Mouse (Mus musculus): ENCODE results near the gene Rnf187.

Rnf187 gene

DNA sequence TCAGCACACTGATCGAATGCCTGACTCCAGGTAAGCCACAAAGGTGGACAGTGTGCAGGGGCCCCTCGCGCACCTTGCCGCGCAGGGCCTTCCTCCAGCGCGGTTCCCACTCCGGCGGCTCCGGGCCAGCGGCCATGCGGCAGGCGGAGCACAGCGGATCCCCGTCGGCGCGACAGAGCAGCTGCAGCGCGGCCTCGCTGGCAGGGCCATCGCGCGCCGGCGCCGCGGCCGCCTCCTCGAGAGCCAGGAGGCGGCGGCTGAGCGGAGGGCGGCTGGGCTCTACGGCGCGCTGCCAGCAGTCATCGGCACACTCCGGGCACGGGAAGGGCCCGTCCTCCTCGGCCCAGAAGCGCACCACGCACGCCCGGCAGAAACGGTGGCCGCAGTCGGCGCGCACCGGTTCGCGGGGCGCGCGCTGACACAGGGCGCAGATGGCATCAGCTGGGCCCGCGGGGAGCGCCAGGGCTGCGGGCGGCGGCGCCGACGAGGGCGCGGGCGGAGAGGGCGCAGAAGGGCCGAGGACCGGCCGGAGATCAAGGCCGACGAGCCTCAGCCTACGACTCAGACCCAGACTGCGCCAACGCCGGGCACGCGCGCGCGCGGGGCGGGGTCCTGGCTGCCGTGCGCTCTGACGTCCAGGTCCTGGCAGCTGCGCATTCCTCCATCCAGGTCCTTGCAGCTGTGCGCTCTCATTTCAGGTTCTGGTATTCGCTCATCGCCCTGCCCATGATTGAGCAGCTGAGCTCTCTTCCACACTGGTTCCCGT lies at the start of gene Rnf187:
Gene Rnf187 (minus strand): TSS at position 595 of the 766 bp plus-strand sequence.
- DNase-seq (ENCODE audit: low spot score in 2 of 2) = peak; percentile 88 to 94

DNA sequence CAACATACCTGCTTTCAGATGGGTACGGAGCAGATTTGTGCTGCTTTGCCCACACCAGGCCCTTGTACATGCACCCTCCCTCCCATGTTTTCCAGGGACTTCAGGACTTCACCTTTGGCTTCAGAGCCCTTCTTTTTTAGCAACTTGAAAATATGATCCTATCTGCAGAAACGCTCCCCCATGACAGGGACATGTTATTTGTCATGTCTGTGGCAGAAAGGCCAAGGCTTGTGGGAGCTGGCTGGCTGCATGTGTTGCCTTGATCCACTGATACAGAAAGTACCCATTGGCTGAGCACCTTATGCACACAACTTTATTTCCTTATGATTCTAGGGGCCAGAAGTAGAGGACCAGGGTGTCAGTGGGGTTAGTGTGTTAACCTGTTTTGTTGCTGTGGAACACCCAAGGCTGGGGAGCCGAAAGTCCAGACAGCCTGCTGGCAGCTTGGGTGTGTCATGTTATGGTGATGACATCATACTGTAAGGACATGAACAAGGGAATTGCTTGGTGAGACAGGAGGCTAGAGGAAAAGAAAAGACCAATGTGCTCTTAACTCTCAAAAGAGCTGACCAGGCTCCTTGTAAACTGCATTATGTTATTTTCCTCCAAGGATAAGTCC lies 46.7 kb upstream of the Rnf187 start:
- no peak for DNase-seq (ENCODE audit: low spot score in 2 of 2)

DNA sequence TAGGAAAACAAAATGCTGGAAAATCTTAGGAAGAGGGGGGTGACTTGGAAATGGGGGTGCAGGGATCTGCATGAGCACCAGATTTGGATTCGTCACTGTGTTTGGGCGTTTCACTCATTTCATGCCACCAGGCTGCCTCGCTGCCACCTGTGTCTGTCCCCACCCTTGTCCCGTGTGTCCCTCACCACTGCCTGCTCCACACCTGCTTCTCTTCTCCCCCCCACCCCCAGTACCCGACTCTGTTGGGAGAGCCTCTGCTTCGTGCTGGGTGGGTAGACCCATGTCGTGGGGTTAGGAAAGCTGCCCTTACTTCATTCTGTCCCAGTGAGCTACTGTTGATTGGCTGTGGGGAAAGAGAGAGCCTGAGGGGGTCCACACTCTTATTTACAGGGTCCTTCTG lies 45.9 kb upstream of the Rnf187 start:
- no peak for DNase-seq (ENCODE audit: low spot score in 2 of 2)

DNA sequence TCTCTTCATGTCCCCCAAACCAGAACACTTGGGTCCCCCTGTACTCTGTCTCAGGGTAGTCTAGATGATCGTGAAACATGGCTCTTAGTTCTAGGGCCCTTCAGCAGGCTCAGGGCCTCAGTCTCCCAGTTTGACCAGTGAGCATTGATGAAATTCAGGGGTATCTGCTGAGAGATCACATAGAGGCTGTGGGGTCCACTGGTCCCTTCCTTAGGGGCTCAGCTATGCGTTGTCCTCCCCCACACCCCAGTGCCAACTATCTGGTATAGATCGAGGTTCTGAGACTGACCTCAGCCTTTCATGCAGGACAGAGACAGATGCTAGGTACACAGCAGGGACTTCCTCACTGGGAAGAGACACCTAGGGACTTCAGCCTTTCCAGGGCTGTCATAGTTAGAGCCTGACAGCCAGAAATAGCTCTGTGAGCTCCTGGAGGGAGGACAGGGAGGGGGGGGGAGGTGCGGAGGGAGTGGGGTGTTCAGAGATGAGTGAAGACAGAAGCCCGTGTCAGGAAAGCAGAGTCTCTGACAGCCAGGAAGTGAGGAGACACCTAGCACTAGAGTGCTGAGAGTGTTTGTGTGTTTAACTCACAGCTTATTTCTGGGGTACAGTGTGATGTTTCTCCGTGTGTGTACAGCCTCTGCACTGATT lies 45.1 kb upstream of the Rnf187 start:
- no peak for DNase-seq (ENCODE audit: low spot score in 2 of 2)

DNA sequence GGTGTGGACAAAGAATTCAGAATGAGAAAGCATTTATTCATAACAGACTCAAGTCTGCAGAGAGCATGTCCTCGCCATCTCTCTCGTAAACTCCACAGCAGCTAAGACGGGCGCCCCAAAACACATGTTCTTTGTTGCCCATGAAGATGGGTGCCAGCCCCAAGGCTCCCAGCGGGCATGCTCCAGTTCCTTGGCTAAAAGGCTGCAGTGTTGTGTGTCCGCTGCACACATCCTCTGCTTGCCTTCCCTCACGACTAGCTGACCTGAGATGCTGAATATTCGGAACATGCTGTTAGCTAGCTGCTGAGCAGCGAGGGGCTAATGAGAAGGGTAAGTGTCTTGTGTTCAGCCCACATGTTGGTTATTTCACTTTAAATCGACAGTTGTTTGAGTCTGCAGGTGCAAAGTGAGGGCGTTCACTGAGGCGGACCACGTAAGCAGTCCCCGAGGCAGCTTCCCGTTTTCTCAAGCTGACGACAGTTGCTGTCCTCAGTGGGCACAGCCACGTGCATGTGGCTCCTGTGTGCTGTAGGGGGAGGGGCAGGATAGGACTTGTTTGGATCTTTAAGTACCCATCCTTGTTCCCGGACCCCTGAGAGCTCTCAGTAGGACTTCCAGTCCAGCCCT lies 43.9 kb upstream of the Rnf187 start:
- peak in 1 of 2 experiments; percentile 57 for DNase-seq (ENCODE audit: low spot score in 2 of 2)

DNA sequence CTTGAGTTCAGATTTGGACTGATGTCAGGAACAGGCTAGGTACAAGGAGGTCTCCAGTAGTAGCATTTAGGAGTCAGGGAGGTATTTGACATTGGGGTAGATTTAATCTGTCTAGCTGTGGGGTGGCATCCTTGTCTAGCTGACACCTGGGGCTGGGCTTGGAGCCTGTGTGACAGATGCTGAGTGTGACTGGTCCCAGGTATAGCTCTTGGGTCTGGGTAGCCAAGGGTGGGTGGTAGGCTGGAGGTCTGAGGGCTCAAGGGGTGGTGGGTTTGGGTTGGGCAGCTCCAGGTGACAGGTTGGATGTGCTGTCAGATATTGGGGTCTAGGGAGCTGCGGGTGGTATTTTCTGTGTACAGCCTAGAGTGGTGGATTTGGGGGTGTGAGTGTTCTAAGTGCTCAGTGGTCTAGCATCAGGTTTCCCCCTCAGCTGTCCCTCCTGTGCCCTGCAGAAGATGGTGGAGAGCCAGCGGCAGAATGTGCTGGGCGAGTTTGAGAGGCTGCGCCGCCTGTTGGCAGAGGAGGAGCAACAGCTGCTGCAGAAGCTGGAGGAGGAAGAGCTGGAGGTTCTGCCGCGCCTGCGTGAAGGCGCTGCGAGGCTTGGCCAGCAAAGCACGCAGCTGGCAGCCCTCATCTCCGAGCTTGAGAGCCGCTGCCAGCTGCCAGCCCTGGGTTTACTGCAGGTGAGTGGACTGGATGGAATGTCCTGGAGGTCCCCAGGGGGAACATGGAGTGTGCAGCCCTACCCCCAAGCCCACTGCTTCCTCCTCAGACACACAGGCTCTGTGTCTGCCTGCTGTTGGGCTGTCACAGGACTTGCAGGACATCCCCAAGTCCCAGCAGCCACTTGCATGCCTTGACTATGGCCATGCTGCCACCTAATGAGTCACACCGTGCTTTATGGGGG lies 43.1 kb upstream of the Rnf187 start:
- DNase-seq (ENCODE audit: low spot score in 2 of 2) = peak; percentile 78 to 90

DNA sequence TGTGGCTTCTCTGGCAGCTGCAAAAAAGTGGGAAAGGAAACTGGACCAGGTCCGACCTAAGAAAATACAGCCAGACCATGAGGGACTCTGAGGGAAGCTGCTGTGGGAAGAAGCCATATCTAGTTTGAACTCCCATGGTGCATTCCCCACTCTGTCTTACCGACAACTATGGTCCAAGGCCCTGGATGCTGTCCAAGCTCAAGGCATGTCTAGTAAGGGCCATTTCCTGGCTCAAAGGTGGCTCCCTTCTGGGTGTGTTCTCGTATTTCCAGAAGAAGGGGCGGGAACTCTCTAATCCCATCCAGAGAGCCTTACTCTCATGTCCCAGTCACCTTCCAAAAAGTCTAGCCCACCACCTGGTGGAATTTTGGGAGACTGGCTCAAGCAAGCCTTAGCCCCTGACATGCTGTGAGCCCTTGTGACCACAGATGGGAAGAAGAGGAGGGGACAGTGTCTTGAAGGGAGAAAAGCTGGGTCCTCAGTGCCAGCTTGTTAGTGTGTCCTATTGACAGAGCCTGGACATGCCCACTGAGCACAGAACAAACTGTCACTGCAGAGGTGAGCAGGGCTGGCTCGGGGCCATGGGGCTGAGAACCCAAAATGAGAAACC lies 41.8 kb upstream of the Rnf187 start:
- DNase-seq (ENCODE audit: low spot score in 2 of 2) = no peak

DNA sequence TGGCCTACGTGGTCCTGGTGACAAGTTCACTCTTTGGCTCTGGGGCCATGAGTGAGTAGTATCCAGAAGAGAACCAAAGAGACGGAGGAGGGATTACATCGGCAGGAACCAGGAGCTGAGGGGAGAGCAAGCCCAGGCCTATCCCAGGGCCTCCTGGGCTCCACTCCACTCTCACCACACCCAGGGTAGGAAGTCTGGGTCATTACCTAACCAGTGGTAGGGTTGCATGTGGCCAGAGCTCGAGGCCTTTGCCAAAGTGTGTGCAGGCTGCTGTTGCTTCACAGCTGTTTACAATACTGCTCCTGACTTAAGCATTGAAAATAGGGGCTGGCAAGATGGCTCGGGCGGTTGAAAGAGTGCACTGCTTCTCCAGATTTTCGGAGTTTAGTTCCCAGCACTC lies 40.9 kb upstream of the Rnf187 start:
- DNase-seq (ENCODE audit: low spot score in 2 of 2) = no peak

DNA sequence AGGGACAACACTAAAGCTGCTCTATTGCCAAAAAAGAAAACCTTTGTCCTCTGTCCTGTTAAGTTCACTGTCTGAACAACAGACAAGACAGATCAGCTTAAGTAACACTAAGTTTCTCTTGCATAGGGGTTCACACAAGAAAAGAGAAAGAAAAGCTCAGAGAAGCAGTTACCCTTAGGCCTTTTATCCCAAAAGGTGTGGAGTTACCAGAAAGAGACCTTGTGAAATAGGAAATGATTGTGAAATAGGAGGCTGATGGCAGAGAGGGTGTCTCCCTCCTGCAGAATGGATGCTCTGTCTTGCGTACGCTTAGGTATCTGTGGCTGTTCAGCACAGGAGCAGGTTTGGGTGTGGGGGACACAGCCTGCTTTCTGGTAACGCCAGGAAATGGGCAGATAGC lies 40.5 kb upstream of the Rnf187 start:
- no peak for DNase-seq (ENCODE audit: low spot score in 2 of 2)

DNA sequence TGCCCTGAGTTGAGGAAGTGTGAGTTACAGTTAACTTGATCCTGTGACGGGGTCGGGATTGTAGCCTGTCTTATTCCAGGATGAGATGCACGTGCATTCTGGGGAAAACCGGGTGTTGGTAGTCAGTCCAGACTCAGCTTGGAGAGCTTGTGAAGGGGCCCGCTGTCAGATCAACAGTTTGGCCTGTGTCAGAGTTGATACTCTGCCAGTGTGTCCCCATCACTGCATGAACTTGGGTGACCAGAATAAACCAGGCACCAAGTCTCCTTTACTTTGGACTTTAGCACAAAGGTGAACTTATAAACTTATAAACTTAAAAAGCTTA lies 40.0 kb upstream of the Rnf187 start:
- no peak for DNase-seq (ENCODE audit: low spot score in 2 of 2)

DNA sequence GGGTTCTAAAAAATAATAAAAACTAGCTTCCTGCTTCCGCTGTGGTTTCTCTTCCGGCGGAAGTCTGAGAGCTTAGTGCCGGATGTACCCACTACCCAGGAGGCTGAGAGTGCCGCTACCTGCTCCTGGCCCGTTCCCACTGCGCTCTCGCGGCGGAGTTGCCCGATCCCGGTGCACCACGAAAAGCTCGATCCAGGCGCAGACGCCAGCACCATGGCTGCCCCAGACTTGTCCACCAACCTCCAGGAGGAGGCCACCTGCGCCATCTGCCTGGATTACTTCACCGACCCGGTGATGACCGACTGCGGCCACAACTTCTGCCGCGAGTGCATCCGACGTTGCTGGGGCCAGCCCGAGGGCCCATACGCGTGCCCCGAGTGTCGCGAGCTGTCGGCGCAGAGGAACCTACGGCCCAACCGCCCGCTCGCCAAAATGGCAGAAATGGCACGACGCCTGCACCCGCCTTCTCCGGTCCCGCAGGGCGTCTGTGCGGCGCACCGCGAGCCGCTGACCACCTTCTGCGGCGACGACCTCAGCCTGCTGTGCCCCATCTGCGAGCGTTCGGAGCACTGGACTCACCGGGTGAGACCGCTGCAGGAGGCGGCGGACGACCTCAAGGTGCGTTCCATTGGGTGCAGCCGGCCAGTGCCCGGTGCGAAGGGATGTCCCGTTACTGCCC lies 39.5 kb upstream of the Rnf187 start, which contains the start of gene Trim11:
Gene Trim11 (plus strand): TSS at position 67 of the 679 bp plus-strand sequence.
- peak; percentile 57 to 84 for DNase-seq (ENCODE audit: low spot score in 2 of 2)

DNA sequence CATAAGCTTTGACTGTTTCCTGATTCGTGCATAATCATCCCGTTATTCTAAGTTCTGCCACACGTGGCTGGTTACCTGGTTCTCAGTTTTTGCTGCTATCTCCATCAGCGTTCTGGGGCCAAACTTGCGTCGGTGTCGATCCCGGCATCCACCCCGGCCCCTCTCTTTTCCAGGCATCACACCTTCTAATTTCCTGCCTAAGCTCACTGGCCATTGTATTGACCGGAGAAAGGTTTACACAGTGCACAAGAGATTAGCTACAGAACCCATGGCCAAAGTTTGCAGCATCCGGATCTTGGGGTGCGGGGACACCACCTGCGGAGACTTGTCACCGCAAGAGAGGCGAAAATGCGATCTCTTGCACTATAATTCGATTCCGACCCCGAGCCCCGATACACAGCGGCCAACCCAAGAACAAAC lies 38.9 kb upstream of the Rnf187 start:
- peak in 1 of 2 experiments; percentile 22 for DNase-seq (ENCODE audit: low spot score in 2 of 2)

DNA sequence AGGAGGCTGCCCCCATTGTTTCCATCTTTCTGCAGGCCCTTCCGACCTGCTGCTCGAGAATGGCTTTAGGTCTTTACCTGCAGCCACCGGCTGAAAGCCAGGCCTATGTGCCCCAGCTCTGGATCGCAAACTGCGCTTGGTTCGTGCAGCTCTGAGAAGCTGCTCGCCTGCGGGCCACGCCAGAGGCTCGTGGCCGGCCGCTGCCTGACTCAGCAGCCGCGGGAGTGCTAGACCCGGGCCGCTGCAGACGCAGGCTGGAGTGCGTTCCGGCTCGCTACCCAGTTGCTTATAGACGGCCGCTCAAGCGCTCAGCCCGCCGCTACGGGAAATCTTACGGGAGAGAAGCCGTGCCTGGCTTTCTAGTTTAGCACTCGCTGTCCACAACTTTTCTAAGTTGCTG lies 38.4 kb upstream of the Rnf187 start:
- DNase-seq (ENCODE audit: low spot score in 2 of 2) = peak; percentile 60 to 82

DNA sequence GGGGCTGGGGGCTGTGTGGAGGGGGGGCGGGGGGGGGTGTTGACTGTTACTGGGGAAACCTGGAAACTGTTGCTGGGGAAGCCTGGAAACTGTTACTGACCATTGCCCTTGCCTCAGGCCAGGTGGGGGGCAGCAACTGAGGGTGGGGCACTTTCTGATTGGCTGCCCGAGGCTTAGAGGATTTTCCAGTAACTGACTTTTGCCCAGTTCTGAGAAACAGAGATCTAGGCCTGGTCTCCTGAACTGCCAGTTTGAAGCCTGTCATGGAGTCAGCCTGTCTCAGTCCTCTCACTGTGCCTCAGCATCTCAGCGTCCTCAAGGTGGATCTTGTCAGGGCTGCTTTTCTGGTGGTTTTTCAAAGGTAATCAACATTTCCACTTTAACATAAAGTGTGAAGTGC lies 35.7 kb upstream of the Rnf187 start:
- DNase-seq (ENCODE audit: low spot score in 2 of 2) = no peak

DNA sequence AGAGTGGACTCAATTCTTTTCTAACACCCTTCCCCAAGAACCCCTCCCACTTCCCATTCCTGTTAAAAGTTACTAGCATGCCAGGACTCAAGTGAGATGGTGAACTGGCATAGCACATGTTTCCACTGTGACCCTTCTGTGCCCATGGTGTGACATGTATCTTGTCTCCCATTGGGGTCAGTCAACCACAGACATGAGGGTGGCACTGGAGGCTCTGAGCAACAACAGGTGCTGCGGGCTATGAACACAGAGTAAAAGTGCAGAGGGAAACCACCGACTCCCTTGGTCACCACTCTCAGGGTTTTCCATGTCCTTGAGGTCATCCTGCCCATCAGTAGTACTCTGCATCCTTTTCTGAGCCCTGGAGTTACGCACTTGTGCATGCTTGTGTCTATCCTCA lies 33.1 kb upstream of the Rnf187 start:
- no peak for DNase-seq (ENCODE audit: low spot score in 2 of 2)

DNA sequence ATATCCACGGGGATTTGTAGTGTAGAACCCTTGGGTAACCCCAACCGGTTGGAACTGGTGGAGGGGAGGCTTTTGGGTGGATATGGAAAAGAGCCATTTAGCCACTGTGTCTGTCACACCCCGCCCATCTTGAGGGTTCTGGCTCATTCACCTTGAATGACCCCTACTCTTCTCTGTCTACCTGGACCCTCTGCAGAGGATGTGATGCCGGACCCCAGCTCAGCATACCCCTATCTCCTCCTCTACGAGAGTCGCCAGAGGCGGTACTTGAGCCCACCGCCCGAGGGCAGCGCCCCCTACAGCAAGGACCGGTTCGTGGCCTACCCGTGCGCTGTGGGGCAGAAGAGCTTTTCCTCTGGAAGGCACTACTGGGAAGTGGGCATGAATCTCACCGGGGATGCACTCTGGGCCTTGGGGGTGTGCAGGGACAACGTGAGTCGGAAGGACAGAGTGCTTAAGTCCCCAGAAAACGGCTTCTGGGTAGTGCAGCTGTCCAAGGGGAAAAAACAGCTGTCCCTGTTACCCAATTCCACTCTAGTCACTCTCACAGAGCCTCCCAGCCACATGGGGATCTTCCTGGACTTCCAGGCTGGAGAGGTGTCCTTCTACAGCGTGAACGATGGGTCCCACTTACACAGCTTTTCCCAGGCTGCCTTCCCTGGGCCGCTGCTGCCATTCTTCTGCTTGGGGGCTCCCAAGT lies 32.3 kb upstream of the Rnf187 start:
- DNase-seq (ENCODE audit: low spot score in 2 of 2) = no peak

DNA sequence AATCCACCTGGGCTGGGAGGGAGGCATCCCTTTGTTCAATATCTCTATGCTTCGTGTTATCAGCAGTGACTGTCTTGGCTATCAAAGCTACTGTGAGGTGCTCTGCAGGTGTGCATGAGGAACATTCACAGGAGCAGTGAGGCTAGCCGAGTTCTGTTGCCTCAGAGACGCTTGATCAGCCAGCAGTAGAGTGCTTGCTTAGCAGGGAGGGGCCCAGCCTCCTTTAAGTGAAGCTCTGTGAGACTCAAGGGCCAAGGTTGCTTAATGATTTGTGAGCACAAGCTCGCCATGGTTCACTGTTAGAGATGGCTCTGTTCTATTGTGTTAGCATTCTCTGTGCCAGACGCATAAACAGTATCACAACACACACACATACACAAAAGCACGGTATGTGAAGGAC lies 30.9 kb upstream of the Rnf187 start:
- no peak for DNase-seq (ENCODE audit: low spot score in 2 of 2)

DNA sequence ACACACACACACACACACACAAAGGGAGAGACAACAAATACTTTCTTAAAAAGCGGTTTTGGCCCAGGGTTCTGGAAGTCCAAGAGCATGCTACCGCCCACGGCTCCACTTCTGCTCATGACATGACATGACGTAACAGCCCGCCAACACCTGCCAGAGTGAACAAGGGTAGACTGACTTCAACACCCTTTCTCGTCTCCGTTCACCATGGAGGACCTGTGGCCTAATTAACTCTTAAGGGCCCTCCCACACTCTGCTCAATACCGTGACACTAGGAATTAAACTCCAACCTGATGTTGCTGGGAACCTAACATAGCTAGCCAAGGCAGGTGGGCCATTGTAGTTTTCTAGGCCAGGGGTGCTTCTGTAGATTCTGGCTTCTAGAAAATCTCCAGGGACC lies 30.3 kb upstream of the Rnf187 start:
- no peak for DNase-seq (ENCODE audit: low spot score in 2 of 2)

DNA sequence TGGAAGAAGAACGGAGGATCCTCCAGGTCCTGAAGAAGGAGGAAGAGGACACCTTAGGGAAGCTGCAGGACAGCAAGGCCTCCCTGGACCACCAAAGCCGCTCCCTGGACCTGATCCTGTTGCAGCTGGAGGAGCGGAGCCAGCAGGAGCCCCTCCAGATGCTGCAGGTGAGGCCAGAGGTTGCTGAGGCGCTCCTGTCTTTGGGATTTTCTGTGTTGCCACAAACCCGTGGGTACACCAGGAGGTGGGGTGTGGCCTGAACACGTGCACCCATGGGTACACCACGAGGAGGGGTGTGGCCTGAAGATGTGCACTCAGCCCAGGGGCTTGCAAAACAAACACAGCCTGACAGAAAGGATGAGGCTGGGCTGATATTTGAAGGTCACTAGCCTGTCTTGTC lies 29.8 kb upstream of the Rnf187 start:
- no peak for DNase-seq (ENCODE audit: low spot score in 2 of 2)

DNA sequence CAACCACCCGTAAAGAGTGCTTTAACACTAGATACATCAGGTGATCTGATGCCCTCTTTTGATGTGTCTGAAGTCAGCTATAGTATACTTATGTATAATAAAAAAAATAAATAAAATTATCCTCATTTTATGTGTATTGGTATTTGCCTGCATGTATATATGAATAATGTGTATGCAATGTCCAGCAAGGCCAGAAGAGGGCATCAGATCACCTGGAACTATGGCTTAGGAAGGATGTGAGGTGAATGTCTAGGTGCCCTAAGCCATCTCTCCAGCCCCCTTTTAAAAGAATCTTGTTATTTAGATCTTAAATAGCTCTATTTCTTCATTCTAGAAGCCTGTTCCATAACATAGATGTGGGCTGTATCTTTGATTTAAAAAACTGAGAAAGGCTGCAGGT lies 28.6 kb upstream of the Rnf187 start:
- peak in 1 of 2 experiments; percentile 59 for DNase-seq (ENCODE audit: low spot score in 2 of 2)

Measured in spleen, postnatal 4 days (tissue).